Mouse (Mus musculus) gastrocnemius, postnatal 25 days (tissue): ENCODE results near the gene Slc1a5. TPM values are rescaled to one million over a fixed set of nuclear protein-coding genes. Genes with fewer than 3 reads are reported as not detected.

Source experiments
- DNase-seq: peaks from one replicate; pipeline ENCODE4 v3.0.0; 2022
- long read RNA-seq, 2 experiments: library from polyadenylated mRNA; stranded (forward); transcript quantifications; one replicate each; pipeline ENCODE4 v2.0.0; 2021
- total RNA-seq, 2 experiments: library from RNA; stranded (reverse); gene quantifications; 1 replicate in 1 of 2; 2 replicates in 1 of 2; pipeline ENCODE4 v1.2.3; 2021

Slc1a5 gene
- 10 to 100 TPM; 14.2 to 47.4 TPM for total RNA-seq
- long read RNA-seq, experiment 1, transcript Slc1a5-201 (9 exons, 2,764 nt) = major isoform, 6 of 9 reads
- long read RNA-seq, experiment 1, partial matches to known transcripts = 2 of 9 reads
- long read RNA-seq, experiment 1, other reads (novel, unspliced or antisense) = 0 of 9 reads
- long read RNA-seq, experiment 2, transcript Slc1a5-201 (9 exons, 2,764 nt) = major isoform, 20 of 28 reads
- long read RNA-seq, experiment 2, partial matches to known transcripts = 3 of 28 reads
- long read RNA-seq, experiment 2, other reads (novel, unspliced or antisense) = 2 of 28 reads

GRCm38 (mm10) chr7:16780825-16781554 lies at the start of gene Slc1a5:
Gene Slc1a5 (plus strand): TSS chr7:16781340.
- DNase-seq = peak; percentile 89

GRCm38 (mm10) chr7:16731893-16732422 lies 49.2 kb upstream of the Slc1a5 start:
- no peak for DNase-seq

GRCm38 (mm10) chr7:16737606-16738072 lies 43.5 kb upstream of the Slc1a5 start:
- DNase-seq = no peak

- peak; percentile 95 for DNase-seq
Measured at GRCm38 (mm10) chr7:16738073-16738696, 43.0 kb upstream of the Slc1a5 start, which contains the start of gene Ap2s1. Gene Ap2s1 (plus strand): TSS chr7:16738410.

- DNase-seq = no peak
Measured at GRCm38 (mm10) chr7:16739056-16739604, 42.0 kb upstream of the Slc1a5 start.

- no peak for DNase-seq
Measured at GRCm38 (mm10) chr7:16745373-16745772, 35.8 kb upstream of the Slc1a5 start.

- no peak for DNase-seq
Measured at GRCm38 (mm10) chr7:16746093-16746492, 35.0 kb upstream of the Slc1a5 start.

GRCm38 (mm10) chr7:16747656-16748055 lies 33.5 kb upstream of the Slc1a5 start:
- no peak for DNase-seq

- no peak for DNase-seq
Measured at GRCm38 (mm10) chr7:16752016-16752415, 29.1 kb upstream of the Slc1a5 start.

- peak; percentile 39 for DNase-seq
Measured at GRCm38 (mm10) chr7:16755362-16756017, 25.6 kb upstream of the Slc1a5 start.

GRCm38 (mm10) chr7:16758872-16759574 lies 22.1 kb upstream of the Slc1a5 start:
- no peak for DNase-seq

GRCm38 (mm10) chr7:16760292-16760691 lies 20.8 kb upstream of the Slc1a5 start:
- DNase-seq = peak; percentile 84

GRCm38 (mm10) chr7:16761005-16761481 lies 20.1 kb upstream of the Slc1a5 start:
- DNase-seq = peak; percentile 87

GRCm38 (mm10) chr7:16761630-16762029 lies 19.5 kb upstream of the Slc1a5 start:
- DNase-seq = peak; percentile 57

- DNase-seq = peak; percentile 48
Measured at GRCm38 (mm10) chr7:16763463-16764218, 17.5 kb upstream of the Slc1a5 start.

- no peak for DNase-seq
Measured at GRCm38 (mm10) chr7:16766443-16766842, 14.7 kb upstream of the Slc1a5 start.

GRCm38 (mm10) chr7:16775888-16776287 lies 5.3 kb upstream of the Slc1a5 start:
- no peak for DNase-seq

GRCm38 (mm10) chr7:16780076-16780475 lies 1.1 kb upstream of the Slc1a5 start:
- peak; percentile 76 for DNase-seq

GRCm38 (mm10) chr7:16781555-16781815 lies 345 bp downstream of the Slc1a5 start:
- no peak for DNase-seq

- no peak for DNase-seq
Measured at GRCm38 (mm10) chr7:16781816-16782554, 845 bp downstream of the Slc1a5 start.
